Mouse (Mus musculus) cerebellum, postnatal 36 days (tissue): ENCODE measurements around the gene Akr1d1.

ENCODE experiments used
- DNase-seq, 2 experiments: peaks; one replicate each; pipeline ENCODE4 v3.0.0; 2021 to 2022; ENCODE audit warnings: mixed read lengths in 2 of 2

The Akr1d1 gene

DNA sequence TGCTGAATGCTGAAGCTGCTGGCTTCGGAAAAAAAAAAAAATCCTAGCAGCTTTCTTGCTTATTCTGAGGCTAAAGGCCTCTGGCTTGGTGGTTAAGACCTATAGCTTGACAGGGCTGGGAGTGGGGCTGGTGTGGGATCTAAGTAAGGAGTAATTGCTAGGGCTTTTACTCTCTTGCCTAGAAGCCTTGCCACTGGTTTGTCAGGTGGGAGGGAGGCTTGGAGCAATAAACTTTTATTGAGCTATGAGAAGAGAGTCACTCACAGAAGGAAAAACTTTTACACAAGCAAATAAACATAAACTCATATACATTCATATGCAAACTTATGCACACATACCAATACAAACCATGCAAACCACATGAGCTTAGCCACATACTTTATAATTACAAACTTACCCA, 42.0 kb downstream of the Akr1d1 start:
- no peak for DNase-seq

DNA sequence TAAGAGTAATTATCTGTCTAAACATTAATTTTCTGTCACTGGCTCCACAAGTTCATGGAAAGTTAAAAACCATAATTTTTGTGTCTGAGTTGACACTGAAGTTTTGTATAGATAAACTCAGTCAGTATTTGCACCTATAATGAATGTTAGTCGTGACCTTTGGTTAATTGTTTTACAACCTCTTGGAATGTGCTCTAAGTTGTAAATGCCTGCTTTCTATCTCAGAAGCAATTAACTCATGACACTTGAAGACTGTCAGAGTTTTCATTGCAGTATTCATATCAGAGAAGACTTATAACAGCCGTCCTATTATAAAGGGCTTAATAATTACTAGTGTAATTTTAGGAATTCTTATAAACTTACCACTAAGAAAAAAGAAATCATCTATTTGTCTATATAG, 43.0 kb downstream of the Akr1d1 start:
- DNase-seq: no peak

DNA sequence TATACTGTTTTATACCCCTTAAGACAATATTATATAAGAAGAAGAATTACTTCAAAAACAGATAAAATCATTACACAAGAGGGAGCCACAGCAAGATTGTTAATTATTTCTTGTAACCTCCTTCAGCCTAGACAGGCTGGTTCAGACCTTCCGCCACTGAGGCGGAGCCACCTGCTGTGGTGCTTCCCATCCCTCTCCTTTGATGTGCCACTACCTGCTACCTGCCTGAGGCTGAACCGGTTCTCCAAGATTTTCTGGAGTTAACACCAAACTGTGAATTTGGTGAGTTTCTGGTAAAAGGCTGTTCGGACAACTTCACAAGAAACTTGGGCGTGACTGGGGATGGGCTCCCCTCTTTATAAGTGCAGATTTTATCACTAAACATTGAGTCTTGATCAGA, 50.5 kb downstream of the Akr1d1 start:
- DNase-seq: no peak

DNA sequence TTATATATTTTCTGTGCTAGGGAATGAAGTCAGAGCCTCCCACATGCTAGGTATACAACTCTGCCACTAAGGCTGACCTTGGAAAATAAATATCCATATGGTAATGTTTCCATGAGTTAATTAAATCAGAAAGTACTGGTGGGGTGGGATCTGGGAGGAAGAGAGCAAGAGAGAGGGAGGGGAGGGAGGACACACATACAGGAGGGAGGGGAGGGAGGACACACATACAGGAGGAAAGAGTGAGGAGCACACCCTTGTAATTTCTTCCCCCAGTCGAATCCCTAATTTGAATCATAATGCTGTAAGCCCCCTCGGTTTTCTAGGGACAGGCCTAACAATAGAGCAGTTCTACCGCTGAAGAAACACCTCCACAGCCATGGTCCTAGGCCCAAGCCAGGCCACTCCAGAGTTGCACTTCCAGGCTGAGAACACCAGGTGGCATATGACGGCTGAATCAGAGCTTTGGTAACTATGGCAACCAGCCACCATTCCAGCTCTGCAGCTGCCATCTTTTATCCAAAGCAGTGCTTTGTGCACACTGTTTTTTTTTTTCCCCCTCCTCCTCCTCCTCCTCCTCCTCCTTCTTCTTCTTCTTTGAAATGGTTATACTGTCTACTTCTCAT, 59.5 kb downstream of the Akr1d1 start:
- peak; percentile 57 to 60 for DNase-seq

DNA sequence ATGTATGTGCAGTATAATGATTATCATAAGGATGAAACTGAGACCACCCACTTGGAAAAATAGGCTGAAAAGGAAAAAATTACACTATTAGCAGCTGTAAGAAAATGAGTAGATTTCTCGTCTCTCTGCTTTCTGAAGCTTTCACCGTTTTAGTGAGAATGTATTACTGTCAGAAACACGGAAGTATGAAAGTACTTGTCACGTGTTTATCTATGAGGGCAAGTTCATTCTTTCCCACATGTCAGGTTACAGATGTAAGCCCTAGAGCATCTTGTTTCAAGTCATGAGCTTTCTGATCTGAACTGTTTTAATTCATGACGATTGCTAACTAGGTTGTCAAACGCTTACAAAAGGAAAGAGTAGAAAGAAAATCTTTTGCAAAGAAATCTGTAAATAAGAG, 60.8 kb downstream of the Akr1d1 start:
- DNase-seq: no peak

GRCm38 (mm10) chr6:37592101-37593032, 62.4 kb downstream of the Akr1d1 start:
- DNase-seq: peak; percentile 48 to 50

DNA sequence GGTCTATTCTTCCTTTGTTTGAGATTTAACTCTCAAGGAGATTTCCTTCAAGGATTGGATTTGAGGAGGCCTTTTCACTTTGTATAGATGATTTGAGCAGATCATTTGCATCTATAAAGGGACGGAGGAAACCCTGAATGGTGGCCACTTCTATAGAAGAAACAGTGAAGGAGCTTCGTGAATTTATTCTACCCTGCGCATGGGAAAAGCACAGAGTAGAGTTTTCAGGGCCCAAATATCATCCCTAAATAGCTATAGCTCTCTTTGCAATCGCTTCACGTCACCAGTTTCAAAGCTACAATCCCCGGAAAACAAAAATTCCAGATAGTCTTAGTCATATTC, 63.0 kb downstream of the Akr1d1 start:
- DNase-seq: no peak

GRCm38 (mm10) chr6:37593551-37594089, 63.6 kb downstream of the Akr1d1 start:
- no peak for DNase-seq

GRCm38 (mm10) chr6:37597088-37597487, 67.1 kb downstream of the Akr1d1 start:
- no peak for DNase-seq

DNA sequence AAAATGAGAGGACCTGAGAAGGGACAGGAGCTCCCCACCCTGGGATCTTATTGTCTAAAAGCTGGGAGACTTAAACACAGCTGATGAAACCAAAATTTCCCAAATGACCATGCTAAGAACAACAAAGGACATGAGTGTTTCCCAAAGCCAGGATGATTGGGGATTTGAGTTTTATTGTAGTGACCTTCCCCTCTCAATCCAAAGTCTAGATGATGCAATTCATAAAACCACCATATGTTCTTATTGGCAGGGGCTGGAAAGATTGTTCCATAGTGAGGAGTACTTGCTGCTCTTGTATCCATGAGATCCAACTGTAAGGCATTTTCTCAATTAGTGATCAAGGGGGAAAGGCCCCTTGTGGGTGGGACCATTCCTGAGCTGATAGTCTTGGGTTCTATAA, 68.1 kb downstream of the Akr1d1 start:
- no peak for DNase-seq

- no peak for DNase-seq
These were observed 71.1 kb downstream of the Akr1d1 start for GRCm38 (mm10) chr6:37600976-37601498.

DNA sequence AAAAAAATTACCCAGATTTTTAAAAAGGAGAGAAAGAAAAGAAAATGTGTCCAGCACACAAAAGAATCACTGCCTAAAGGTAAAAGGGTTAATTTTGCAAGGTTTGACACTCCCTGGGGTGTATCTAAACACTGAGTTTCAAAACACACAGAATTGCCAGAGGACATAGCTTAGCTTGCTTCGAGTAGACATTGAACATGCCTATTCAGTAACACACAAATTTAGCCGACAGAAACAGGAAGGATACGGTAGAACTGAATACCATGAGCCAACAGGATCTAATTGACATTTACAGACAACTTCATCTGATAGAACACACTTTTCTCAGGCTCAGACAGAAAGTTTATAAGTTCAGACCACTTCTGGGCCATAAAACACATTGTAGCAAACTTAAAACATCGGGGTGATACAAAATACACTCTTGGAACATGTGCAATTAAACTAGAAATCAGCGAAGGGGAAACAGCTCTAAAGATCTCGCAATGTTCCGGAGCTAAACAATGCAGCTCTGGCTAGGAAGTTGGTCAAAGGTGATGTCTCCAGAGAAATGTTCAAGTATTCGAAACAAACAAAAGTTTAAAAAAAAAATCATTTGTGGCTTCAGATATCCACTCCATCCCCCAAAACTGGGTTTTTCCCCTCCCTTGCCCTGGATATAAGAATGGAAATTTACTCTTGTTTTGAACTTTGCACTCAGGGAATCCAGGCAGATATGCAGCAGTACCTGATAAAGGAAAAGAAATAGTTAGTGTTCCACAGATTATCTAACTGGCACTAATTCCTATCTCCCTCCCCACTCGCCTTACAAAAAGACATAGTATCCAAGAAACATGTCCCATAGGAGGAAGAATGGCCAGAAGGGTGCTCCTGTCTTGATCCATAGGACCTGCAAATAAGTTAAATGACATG, 73.1 kb downstream of the Akr1d1 start:
- no peak for DNase-seq

GRCm38 (mm10) chr6:37604178-37604883, 74.4 kb downstream of the Akr1d1 start:
- DNase-seq: no peak

DNA sequence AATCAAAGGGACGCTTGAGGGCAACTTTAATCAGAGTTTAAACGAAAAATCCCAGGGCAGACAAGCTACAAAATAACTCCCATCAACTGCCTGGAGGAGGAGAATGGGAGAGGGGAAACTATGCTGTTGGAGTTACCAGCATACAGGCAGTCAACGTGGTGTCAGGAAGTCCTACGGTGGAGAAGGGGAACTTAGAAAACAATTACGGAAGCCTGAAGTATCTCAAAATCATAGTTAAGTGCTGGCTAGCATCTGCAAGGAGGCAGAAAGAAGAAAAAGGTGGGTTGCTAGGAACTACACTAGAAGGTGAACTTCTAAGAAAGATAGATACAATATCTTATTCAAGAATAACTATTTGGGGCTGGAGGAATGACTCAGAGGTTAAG, 74.9 kb downstream of the Akr1d1 start:
- no peak for DNase-seq

GRCm38 (mm10) chr6:37607511-37608289, 77.7 kb downstream of the Akr1d1 start:
- DNase-seq: no peak

GRCm38 (mm10) chr6:37612603-37613284, 82.8 kb downstream of the Akr1d1 start:
- DNase-seq: no peak

- DNase-seq: no peak
These were observed 85.5 kb downstream of the Akr1d1 start for GRCm38 (mm10) chr6:37615490-37615889.

GRCm38 (mm10) chr6:37616136-37616535, 86.2 kb downstream of the Akr1d1 start:
- no peak for DNase-seq

DNA sequence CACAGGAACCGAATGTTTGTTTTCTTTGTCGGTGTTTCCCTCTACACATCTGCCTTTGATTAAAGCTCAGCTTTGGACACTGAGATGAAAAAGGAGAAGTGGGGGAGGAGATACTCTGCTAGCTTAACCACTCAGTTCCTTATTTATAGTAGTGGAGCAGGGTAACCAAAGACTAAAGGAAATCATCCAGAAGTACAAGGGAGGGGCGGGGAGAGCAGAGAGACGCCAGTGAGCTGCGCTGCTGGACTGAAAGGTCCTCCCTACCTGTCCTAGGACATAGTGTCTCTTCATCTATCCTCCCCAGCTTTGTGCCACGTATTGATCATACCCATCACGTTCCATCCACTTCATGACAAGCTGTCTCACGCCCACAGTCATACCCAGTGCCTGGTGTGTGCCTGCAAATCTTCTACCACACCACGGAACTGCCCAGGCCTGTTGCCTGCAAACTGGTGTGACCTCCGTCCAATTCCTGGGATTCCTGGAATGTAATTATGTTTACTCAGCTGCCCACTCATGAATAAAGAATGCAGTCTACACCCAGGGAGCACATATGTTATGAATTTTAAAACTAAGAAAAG, 87.5 kb downstream of the Akr1d1 start:
- no peak for DNase-seq
